Mouse (Mus musculus) limb, embryonic 14.5 days (tissue): ENCODE measurements around the gene Prkag2. TPM values are rescaled to one million over a fixed set of nuclear protein-coding genes. Genes with fewer than 3 reads are reported as not detected.

Experiments used
- ATAC-seq: fragments of 200-750 bp; cut with Nextera tagmentation; 2 replicates; pipeline ENCODE4 v1.8.0; 2017; ENCODE audit warnings: low read depth, moderate number of reproducible peaks, moderate TSS enrichment; ENCODE audit not compliant: low FRiP score
- DNase-seq: peaks from one replicate; pipeline ENCODE4 v3.0.0-alpha.2; 2015; ENCODE audit warnings: low spot score
- H3K27ac ChIP-seq: fragments of 300-500 bp; sonication (generic); replicated peaks from 2 replicates; pipeline ENCODE4 v1.5.1; 2014; ENCODE audit warnings: low read depth, mild to moderate bottlenecking, low read length, moderate library complexity, mixed read lengths
- H3K27me3 ChIP-seq: fragments of 300-500 bp; sonication (generic); 2 replicates; pipeline ENCODE4 v1.6.1; 2014; ENCODE audit warnings: low read length, mixed read lengths; ENCODE audit not compliant: control insufficient read depth, insufficient read depth
- H3K36me3 ChIP-seq: fragments of 300-500 bp; sonication (generic); 2 replicates; pipeline ENCODE4 v1.6.1; 2014; ENCODE audit warnings: mild to moderate bottlenecking, low read length, moderate library complexity, mixed read lengths; ENCODE audit not compliant: control insufficient read depth, insufficient read depth
- H3K4me1 ChIP-seq: fragments of 300-500 bp; sonication (generic); 2 replicates; pipeline ENCODE4 v1.6.1; 2014; ENCODE audit warnings: antibody characterized with exemption, low read length, mixed read lengths; ENCODE audit not compliant: control insufficient read depth, insufficient read depth
- H3K4me2 ChIP-seq: fragments of 300-500 bp; sonication (generic); replicated peaks from 2 replicates; pipeline ENCODE4 v1.6.1; 2014; ENCODE audit warnings: low read depth, mild to moderate bottlenecking, low read length, moderate library complexity; ENCODE audit not compliant: severe bottlenecking
- H3K4me3 ChIP-seq: fragments of 300-500 bp; sonication (generic); replicated peaks from 2 replicates; pipeline ENCODE4 v1.5.1; 2014; ENCODE audit warnings: low read length
- H3K9ac ChIP-seq: fragments of 300-500 bp; sonication (generic); 2 replicates; pipeline ENCODE4 v1.6.1; 2014; ENCODE audit warnings: mild to moderate bottlenecking, low read depth, low read length, moderate library complexity; ENCODE audit not compliant: severe bottlenecking
- H3K9me3 ChIP-seq: fragments of 300-500 bp; sonication (generic); 2 replicates; pipeline ENCODE4 v1.6.1; 2016; ENCODE audit warnings: low read length; ENCODE audit not compliant: control insufficient read depth
- POLR2A ChIP-seq: fragments of 200-500 bp; IDR thresholded peaks from 2 replicates; pipeline ENCODE4 v1.8.0; 2012; ENCODE audit warnings: inconsistent platforms, mild to moderate bottlenecking, moderate library complexity, borderline replicate concordance; ENCODE audit not compliant: insufficient read depth, insufficient read length; ENCODE audit errors: extremely low read depth
- WGBS: fragments of 180-500 bp; shearing (Covaris S2); extraction: QIAGEN DNeasy Blood & Tissue Kit; methylation state at CpG from one replicate; pipeline ENCODE4 v1.1.7; 2014; 5-methylcytosine and 5-hydroxymethylcytosine counted together
- polyA plus RNA-seq, 2 experiments: library from polyadenylated mRNA; depleted of rRNA in 1 of 2; stranded (reverse) in 1 of 2; unstranded in 1 of 2; fragments of >200 nt; fragmentation: Nextera tagmentation in 1 of 2; extraction: Ambion mirVana in 1 of 2; gene quantifications; 2 replicates each; pipeline versions ENCODE4 v1.2.1 to v1.2.3; 2012 to 2014

Prkag2 gene
- polyA plus RNA-seq, 2 experiments: 21.3 to 32.6 TPM

DNA sequence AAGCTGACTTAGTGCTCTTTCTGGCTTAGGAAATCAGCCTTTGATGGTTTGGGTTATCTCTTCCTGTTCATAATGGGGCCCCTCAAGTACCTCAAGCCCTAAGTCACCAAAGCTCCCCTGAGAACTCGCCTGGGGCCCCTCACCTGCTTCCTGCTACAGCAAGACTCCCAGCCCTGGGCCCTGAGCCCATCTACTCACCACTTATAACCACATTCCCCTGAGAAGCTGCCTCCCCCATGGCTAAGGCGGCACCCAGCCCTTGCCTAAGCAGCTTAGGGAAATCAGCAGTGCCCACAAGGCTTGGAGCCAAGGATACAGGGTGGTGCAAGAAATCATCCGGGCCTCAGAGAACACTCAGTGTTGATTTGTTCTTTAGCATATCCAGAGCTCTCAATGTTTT, 110.8 kb downstream of the Prkag2 start:
- H3K27me3 ChIP-seq: no peaks in the 10 kb centered on the region
- H3K36me3 ChIP-seq: no peaks in the 10 kb centered on the region
- DNase-seq (no peak), ATAC-seq (no peak)
- H3K4me2 ChIP-seq: no peak overlapping the region
- H3K4me1 ChIP-seq: peaks cover 13% of the 10 kb centered on the region
- no peak overlapping the region for H3K4me3 ChIP-seq
- H3K9me3 ChIP-seq: no peaks in the 10 kb centered on the region
- 58% methylated on average over 3 of the region's 3 CpGs for WGBS
- no peak overlapping the region for H3K27ac ChIP-seq
- no peak for TF ChIP-seq POLR2A
- H3K9ac ChIP-seq: no peak overlapping the region; the same call in 1 of the 2 replicates

DNA sequence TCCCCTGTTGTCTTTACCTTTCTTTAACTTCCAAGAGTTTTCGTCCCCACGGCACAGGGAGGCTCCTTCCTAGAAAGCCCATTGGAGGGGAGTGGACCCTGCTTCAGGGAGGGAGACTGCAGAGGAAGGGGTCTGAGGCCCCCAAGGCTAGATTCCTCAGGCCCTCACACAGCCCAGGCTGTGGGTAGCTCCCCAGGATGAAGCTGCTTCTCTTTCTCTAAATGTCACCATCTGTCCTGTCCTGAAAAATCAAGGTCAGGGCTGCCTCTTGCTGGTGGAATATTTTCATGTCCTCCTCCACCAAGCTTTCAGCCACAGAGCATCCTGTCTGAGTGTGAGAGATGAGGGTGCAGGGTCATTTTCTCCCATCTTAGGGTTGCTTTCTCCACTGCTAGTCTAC, 113.5 kb downstream of the Prkag2 start:
- H3K9me3 ChIP-seq: no peaks in the 10 kb centered on the region
- ATAC-seq (no peak), DNase-seq (no peak)
- no peaks in the 10 kb centered on the region for H3K36me3 ChIP-seq
- TF ChIP-seq POLR2A: no peak
- no peak overlapping the region for H3K4me3 ChIP-seq
- H3K9ac ChIP-seq: no peak overlapping the region
- WGBS: 39% methylated on average over 2 of the region's 2 CpGs
- no peaks in the 10 kb centered on the region for H3K27me3 ChIP-seq
- no peak overlapping the region for H3K27ac ChIP-seq
- peaks cover 17% of the 10 kb centered on the region for H3K4me1 ChIP-seq
- H3K4me2 ChIP-seq: no peak overlapping the region

DNA sequence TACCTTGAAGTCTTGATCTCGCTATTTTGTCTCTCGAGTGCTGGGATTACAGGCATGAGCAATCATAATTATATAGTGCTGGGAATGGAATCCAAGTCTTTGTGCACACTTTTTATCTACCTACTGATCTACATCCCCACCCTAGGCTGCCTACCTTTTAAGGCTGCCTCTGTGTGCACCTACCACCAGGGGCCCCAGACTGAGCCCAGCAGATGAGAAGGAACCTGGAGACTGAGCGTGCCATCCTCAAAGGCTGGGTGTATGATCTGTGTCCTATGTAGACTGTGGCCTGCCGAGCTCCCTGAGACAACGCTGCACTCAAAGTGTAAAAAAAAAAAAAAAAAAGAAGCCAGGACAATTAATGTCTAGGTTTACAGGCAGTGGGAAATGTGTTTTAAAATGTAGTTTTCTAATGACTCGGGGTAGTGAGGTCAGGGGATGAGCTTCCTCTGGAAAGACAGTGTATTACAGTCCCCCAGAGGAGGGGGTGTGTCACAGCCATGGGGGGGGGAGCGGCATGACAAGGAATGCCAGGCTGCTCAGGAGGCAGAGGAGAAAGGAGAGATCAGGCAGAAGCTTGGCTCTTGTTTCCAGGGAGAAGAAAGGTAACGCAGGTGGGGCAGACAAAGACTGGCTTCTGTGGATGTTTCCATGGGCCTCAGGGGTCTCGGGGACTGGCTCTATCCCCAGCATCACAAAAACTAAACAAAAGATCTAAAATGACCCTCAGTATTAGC, 114.1 kb downstream of the Prkag2 start:
- TF ChIP-seq POLR2A: no peak
- no peaks in the 10 kb centered on the region for H3K36me3 ChIP-seq
- 50% methylated on average over 9 of the region's 9 CpGs for WGBS
- peaks cover 17% of the 10 kb centered on the region for H3K4me1 ChIP-seq
- H3K9me3 ChIP-seq: no peaks in the 10 kb centered on the region
- H3K27me3 ChIP-seq: no peaks in the 10 kb centered on the region
- no peak overlapping the region for H3K27ac ChIP-seq
- no peak overlapping the region for H3K4me3 ChIP-seq
- no peak for DNase-seq
- no peak overlapping the region for H3K4me2 ChIP-seq
- H3K9ac ChIP-seq: no peak overlapping the region
- ATAC-seq: no peak

DNA sequence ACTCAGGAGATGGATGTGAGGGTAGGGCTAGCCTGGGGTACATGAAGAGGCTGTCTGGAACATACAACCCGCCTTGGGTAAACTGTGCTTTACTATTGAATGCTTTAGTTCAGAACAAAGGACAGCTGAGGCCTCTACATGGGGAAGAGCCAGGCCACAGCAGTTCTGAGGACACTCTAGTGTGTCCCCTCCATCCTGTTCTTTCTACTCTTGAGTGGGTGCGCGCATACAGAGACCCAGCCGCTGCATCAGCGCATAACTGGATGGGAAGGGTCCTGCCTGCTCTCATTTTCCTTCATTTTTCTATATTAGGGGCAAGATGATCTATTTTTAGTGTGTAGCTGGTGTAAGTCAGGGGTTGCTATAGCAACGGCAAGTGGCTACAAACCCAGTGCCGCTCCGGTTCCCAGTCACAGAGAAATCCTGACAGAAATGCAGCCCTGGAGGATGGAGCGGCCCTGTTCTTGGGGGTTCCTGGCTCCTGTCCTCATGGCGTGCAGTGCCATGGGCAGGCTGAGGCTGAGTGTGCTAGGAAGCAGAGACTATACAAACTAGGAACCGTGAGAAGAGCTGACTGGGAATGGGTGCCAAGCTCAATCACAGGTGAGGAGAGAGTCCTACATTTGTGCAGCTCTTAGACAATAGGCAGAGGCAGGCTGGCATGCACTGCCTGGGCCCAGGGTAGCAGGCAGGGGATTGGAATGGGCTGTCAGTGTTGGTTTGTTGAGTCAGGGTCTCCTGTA, 114.8 kb downstream of the Prkag2 start:
- WGBS: 69% methylated on average over 11 of the region's 11 CpGs
- ATAC-seq (0 out of 2 replicates have a peak, but pooled peaks have one; percentile 29), DNase-seq (peak; percentile 34)
- no peaks in the 10 kb centered on the region for H3K36me3 ChIP-seq
- H3K4me2 ChIP-seq: no peak overlapping the region
- no peaks in the 10 kb centered on the region for H3K9me3 ChIP-seq
- no peaks in the 10 kb centered on the region for H3K27me3 ChIP-seq
- no peak overlapping the region for H3K4me3 ChIP-seq
- no peak overlapping the region for H3K9ac ChIP-seq
- H3K4me1 ChIP-seq: peaks cover 17% of the 10 kb centered on the region
- TF ChIP-seq POLR2A: no peak
- no peak overlapping the region for H3K27ac ChIP-seq

DNA sequence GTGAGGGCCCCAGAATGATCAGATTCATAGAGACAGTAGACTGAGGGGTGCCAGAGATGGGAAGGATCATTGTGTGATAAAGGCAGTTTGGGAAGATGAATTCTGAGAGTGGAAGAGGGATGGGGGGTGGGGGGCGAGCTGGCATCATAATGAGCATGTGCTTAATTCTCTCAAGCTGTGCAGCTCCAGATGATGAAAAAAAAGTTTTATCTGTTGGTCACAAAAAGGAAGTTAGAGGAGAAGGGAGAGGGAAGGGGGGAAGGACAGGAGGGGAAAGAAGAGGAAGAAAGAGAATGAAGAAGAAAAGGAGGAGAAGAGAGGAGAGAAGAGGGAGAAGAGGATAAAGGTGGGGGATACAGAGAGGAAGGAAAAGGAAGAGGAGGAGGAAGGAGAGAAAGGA, 116.3 kb downstream of the Prkag2 start:
- Histone ChIP-seq H3K4me3 (no peak overlapping the region), H3K27ac (no peak overlapping the region), H3K36me3 (no peaks in the 10 kb centered on the region), H3K9ac (no peak overlapping the region), H3K4me2 (no peak overlapping the region), H3K27me3 (no peaks in the 10 kb centered on the region), H3K9me3 (no peaks in the 10 kb centered on the region), H3K4me1 (peaks cover 17% of the 10 kb centered on the region)
- 45% methylated on average over 1 of the region's 1 CpGs for WGBS
- TF ChIP-seq POLR2A: no peak
- no peak for ATAC-seq
- DNase-seq: no peak
